Comparison of ENCODE assay signal across 28 mouse cellular contexts in genomic region chr10:19091110-19091509, GRCm38 (mm10).
DNase-seq lines count a peak whose midpoint lies in the region; TF ChIP-seq lines count a peak whose summit lies in the region.
"Had no signal": no experiment of that assay in that cellular context is flagged by ENCODE, and none has a peak within 500 bp of the region (broad histone marks: within the 10 kb centered on the region; RNA-seq: fewer than 3 reads in every experiment).

No protein-coding gene starts in this region.

- no peak overlapping the region for H3K4me3 ChIP-seq in kidney, adult 2 months (ENCODE audit: insufficient read depth, low read depth, low read length)
- H3K4me3 ChIP-seq in olfactory bulb, adult 2 months (ENCODE audit: insufficient read depth, low read depth, low read length), result no peak overlapping the region
- H3K4me3 ChIP-seq: forebrain, embryonic 13.5 days; heart, embryonic 12.5 days; hindbrain, embryonic 10.5 days; limb, embryonic 13.5 days; liver, embryonic 15.5 days; midbrain, embryonic 10.5 days; myocyte; neural tube, embryonic 15.5 days had no signal

- 38% methylated on average over 3 of the region's 3 CpGs for WGBS in kidney, adult 2 months
- WGBS in olfactory bulb, adult 2 months, result 26% methylated on average over 3 of the region's 3 CpGs

- no peak for TF ChIP-seq CTCF in kidney, adult 2 months (conservative IDR thresholded peaks at IDR 0.05; ENCODE audit: insufficient read depth, insufficient read length, low read depth, low read length)
- TF ChIP-seq CTCF in olfactory bulb, adult 2 months (IDR thresholded peaks at IDR 0.05; ENCODE audit: insufficient read depth, low read depth, low read length), result no peak

- H3K27ac ChIP-seq in kidney, adult 2 months (ENCODE audit: insufficient read depth, low read depth, low read length), result no peak overlapping the region
- peak overlapping the region; percentile 33; the same call in 1 of the 2 replicates for H3K27ac ChIP-seq in olfactory bulb, adult 2 months (ENCODE audit: insufficient read depth, low read depth, low read length)
- H3K27ac ChIP-seq: forebrain, embryonic 13.5 days; hindbrain, embryonic 10.5 days; limb, embryonic 13.5 days; liver, embryonic 15.5 days; macrophage; neural tube, embryonic 15.5 days had no signal

- H3K36me3 ChIP-seq in kidney, adult 2 months (ENCODE audit: control insufficient read depth, insufficient read depth, low read length), result no peaks in the 10 kb centered on the region
- H3K36me3 ChIP-seq: G1E; heart, embryonic 12.5 days; hindbrain, embryonic 10.5 days; limb, embryonic 13.5 days; liver, embryonic 15.5 days; midbrain, embryonic 10.5 days; neural tube, embryonic 15.5 days had no signal

- TF ChIP-seq POLR2A in kidney, adult 2 months (IDR thresholded peaks at IDR 0.05; ENCODE audit: low read depth, low read length), result no peak
- no peak for TF ChIP-seq POLR2A in olfactory bulb, adult 2 months (IDR thresholded peaks at IDR 0.05; ENCODE audit: insufficient read depth, low read depth, low read length)

- DNase-seq in kidney, postnatal 14 days, result peak; percentile 3
- DNase-seq in kidney, adult 2 months, result no peak
- DNase-seq in brain, adult 2 months (ENCODE audit: low read depth, low spot score), result peak; percentile 6
- DNase-seq in forelimb bud, embryonic 11.5 days (ENCODE audit: low read depth, low spot score), result peak; percentile 17
- no peak for DNase-seq in thymus, postnatal 0 days (ENCODE audit: low spot score)
- DNase-seq in adrenal gland, adult (ENCODE audit: inconsistent age in 2 of 2, low spot score in 1 of 2), result no peak
- DNase-seq: adrenal gland, adult 2 months; B cell, adult 2 months; cerebellum, adult 2 months; cerebellum, postnatal 25 days; gastrocnemius, postnatal 14 days; heart, adult 18-20 months; heart, postnatal 10 days; kidney, adult 11 months; right cerebral cortex, postnatal 4 days had no signal

- H3K27me3 ChIP-seq in kidney, adult 2 months (replicated peaks; ENCODE audit: control insufficient read depth, insufficient read depth, low read length), result no peaks in the 10 kb centered on the region
- H3K27me3 ChIP-seq: CH12.LX; forebrain, embryonic 13.5 days; heart, embryonic 12.5 days; limb, embryonic 13.5 days; liver, embryonic 15.5 days; neural tube, embryonic 15.5 days; Patski had no signal

- no peaks in the 10 kb centered on the region for H3K4me1 ChIP-seq in kidney, adult 2 months (ENCODE audit: control insufficient read depth, insufficient read depth, low read length)
- peaks cover 4% of the 10 kb centered on the region for H3K4me1 ChIP-seq in olfactory bulb, adult 2 months (ENCODE audit: control insufficient read depth, insufficient read depth, low read length)
- H3K4me1 ChIP-seq: forebrain, embryonic 13.5 days; hindbrain, embryonic 10.5 days; liver, embryonic 15.5 days; neural tube, embryonic 15.5 days had no signal

Comparison
In these comparisons a context has a peak if more than half of its experiments do, and no peak if none do; other contexts are left out.
1. DNase-seq: peak in kidney, postnatal 14 days (single experiment), brain, adult 2 months (single experiment) and forelimb bud, embryonic 11.5 days (single experiment); none in kidney, adult 2 months (single experiment), thymus, postnatal 0 days (single experiment) and adrenal gland, adult (0 of 2).